8 mouse cellular contexts compared by ENCODE assay signal in the genomic region with DNA sequence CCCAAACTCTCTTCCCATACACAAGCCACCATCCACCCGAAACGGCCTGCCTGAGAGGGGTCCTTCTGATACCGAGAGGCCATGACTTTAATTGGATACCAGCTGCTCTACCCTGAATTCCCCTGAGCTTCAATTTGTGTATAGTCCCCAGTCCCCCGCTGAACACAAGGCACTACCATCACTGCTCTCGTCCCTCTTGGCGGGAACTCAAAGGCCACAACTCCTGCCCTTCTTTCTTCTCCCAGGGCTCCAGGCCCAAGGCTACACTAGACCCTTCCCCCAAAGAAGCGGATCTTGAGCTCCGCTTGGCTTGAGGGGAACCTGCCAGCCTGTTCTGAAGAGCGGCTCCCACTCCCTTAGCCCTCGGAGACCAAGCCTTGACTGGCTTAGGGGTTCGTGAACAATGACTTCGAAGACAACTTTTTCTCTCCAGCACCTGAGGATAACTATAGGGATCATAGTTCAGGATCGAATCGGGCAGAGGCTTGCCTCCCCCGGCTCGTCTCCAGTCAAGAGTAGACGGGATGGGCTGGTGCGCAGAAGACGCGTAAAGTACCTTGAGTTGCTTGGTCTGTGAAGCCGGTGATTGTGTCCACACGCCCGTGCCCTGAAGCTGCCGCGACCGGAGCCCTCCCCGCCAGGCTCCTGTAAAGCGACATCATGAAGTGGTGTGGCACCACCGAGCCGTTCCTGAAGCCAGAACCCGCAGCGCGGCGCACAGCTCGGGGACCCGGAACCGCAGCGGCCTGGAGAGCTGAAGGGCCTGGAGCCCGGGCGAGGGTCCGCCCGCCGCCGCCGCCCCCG. TPM values are rescaled to one million over a fixed set of nuclear protein-coding genes. Genes with fewer than 3 reads are reported as not detected.
A peak's percentile ranks its signal among the peaks of the same experiment; 100 is the strongest.
DNase-seq lines count a peak whose midpoint lies in the region; ATAC-seq and TF ChIP-seq lines count a peak whose summit lies in the region.
"Had no signal": no experiment of that assay in that cellular context is flagged by ENCODE, and none has a peak within 500 bp of the region (broad histone marks: within the 10 kb centered on the region; RNA-seq: fewer than 3 reads in every experiment).

No protein-coding gene starts in this region.

- no peak overlapping the region for H3K27ac ChIP-seq in lung, postnatal 0 days (ENCODE audit: low read length)
- no peak overlapping the region for H3K27ac ChIP-seq in forebrain, embryonic 16.5 days (ENCODE audit: low read length)
- H3K27ac ChIP-seq in liver, embryonic 12.5 days: no peak overlapping the region
- H3K27ac ChIP-seq in stomach, postnatal 0 days (replicated peaks): no peak overlapping the region
- no peak overlapping the region for H3K27ac ChIP-seq in cerebellum, adult 2 months (ENCODE audit: insufficient read depth, low read length)

- H3K36me3 ChIP-seq in lung, postnatal 0 days (ENCODE audit: insufficient read depth, low read length): no peaks in the 10 kb centered on the region
- H3K36me3 ChIP-seq in forebrain, embryonic 16.5 days (ENCODE audit: control insufficient read depth, insufficient read depth): no peaks in the 10 kb centered on the region
- H3K36me3 ChIP-seq in liver, embryonic 12.5 days: no peaks in the 10 kb centered on the region
- no peaks in the 10 kb centered on the region for H3K36me3 ChIP-seq in stomach, postnatal 0 days (ENCODE audit: control insufficient read depth, insufficient read depth, low read length)

- DNase-seq in lung, postnatal 0 days (ENCODE audit: low spot score): no peak
- no peak for DNase-seq in lung, adult 18-20 months
- no peak for DNase-seq in stomach, postnatal 0 days (ENCODE audit: low spot score)
- no peak for DNase-seq in cerebellum, adult 2 months
- DNase-seq in yolk sac, embryonic 10.5 days (ENCODE audit: low spot score): no peak

- whole genome bisulfite sequencing in lung, postnatal 0 days: 9% methylated on average over 35 of the region's 46 CpGs
- 2% methylated on average over 45 of the region's 46 CpGs for WGBS in forebrain, embryonic 16.5 days
- WGBS in liver, embryonic 12.5 days (ENCODE audit: insufficient replicate concordance): 8% methylated on average over 46 of the region's 46 CpGs
- WGBS in stomach, postnatal 0 days: 10% methylated on average over 45 of the region's 46 CpGs
- WGBS in cerebellum, adult 2 months: 11% methylated on average over 46 of the region's 46 CpGs

- H3K4me3 ChIP-seq in lung, postnatal 0 days (ENCODE audit: low read depth, low read length): peak overlapping the region; percentile 44
- H3K4me3 ChIP-seq in forebrain, embryonic 16.5 days (replicated peaks; ENCODE audit: low read length): peak overlapping the region; percentile 46
- peak overlapping the region; percentile 38 for H3K4me3 ChIP-seq in liver, embryonic 12.5 days
- H3K4me3 ChIP-seq in stomach, postnatal 0 days (ENCODE audit: low read depth, low read length): peak overlapping the region; percentile 40
- no peak overlapping the region for H3K4me3 ChIP-seq in cerebellum, adult 2 months (replicated peaks; ENCODE audit: insufficient read depth, low read depth, low read length)

- peaks cover 3% of the 10 kb centered on the region; the same call in 1 of the 2 replicates for H3K4me1 ChIP-seq in lung, postnatal 0 days (ENCODE audit: insufficient read depth, low read depth, low read length)
- peaks cover 22% of the 10 kb centered on the region for H3K4me1 ChIP-seq in forebrain, embryonic 16.5 days (replicated peaks; ENCODE audit: control insufficient read depth, insufficient read depth, low read length)
- H3K4me1 ChIP-seq in liver, embryonic 12.5 days: 0 out of 2 replicates have a peak, but pooled peaks cover 11% of the 10 kb centered on the region
- H3K4me1 ChIP-seq in stomach, postnatal 0 days (replicated peaks; ENCODE audit: control insufficient read depth, insufficient read depth): 0 out of 2 replicates have a peak, but pooled peaks cover 6% of the 10 kb centered on the region
- H3K4me1 ChIP-seq in cerebellum, adult 2 months (ENCODE audit: control insufficient read depth, insufficient read depth, low read length): no peaks in the 10 kb centered on the region

- no peak for TF ChIP-seq POLR2A in cerebellum, adult 2 months (IDR thresholded peaks at IDR 0.05; ENCODE audit: borderline replicate concordance, insufficient read depth, low read length)

- peaks cover 81% of the 10 kb centered on the region for H3K27me3 ChIP-seq in lung, postnatal 0 days (replicated peaks; ENCODE audit: insufficient read depth, low read length)
- peaks cover 82% of the 10 kb centered on the region for H3K27me3 ChIP-seq in forebrain, embryonic 16.5 days (replicated peaks; ENCODE audit: control insufficient read depth, insufficient read depth, low read length)
- peaks cover 97% of the 10 kb centered on the region for H3K27me3 ChIP-seq in liver, embryonic 12.5 days (replicated peaks)
- peaks cover 34% of the 10 kb centered on the region for H3K27me3 ChIP-seq in stomach, postnatal 0 days (ENCODE audit: control insufficient read depth, insufficient read depth, low read length)
- H3K27me3 ChIP-seq in cerebellum, adult 2 months (ENCODE audit: control insufficient read depth, insufficient read depth, low read length): peaks cover 8% of the 10 kb centered on the region; the same call in 1 of the 2 replicates

- no peaks in the 10 kb centered on the region for H3K9me3 ChIP-seq in lung, postnatal 0 days (ENCODE audit: low read length)
- H3K9me3 ChIP-seq in forebrain, embryonic 16.5 days (ENCODE audit: control insufficient read depth, low read length): no peaks in the 10 kb centered on the region
- no peaks in the 10 kb centered on the region for H3K9me3 ChIP-seq in liver, embryonic 12.5 days (replicated peaks)
- no peaks in the 10 kb centered on the region for H3K9me3 ChIP-seq in stomach, postnatal 0 days (ENCODE audit: control insufficient read depth, low read length)

- no peak for TF ChIP-seq EP300 in lung, postnatal 0 days (IDR thresholded peaks at IDR 0.05)
- no peak for TF ChIP-seq EP300 in stomach, postnatal 0 days (optimal IDR thresholded peaks at IDR 0.05)

- H3K4me2 ChIP-seq in lung, postnatal 0 days (replicated peaks; ENCODE audit: low read depth, low read length): peak overlapping the region; percentile 65
- H3K4me2 ChIP-seq in forebrain, embryonic 16.5 days (ENCODE audit: low read length): peak overlapping the region; percentile 68
- peak overlapping the region; percentile 63 for H3K4me2 ChIP-seq in liver, embryonic 12.5 days
- peak overlapping the region; percentile 72 for H3K4me2 ChIP-seq in stomach, postnatal 0 days (replicated peaks; ENCODE audit: low read depth)

- TF ChIP-seq CTCF in lung, postnatal 0 days (IDR thresholded peaks at IDR 0.05): no peak
- no peak for TF ChIP-seq CTCF in stomach, postnatal 0 days (IDR thresholded peaks at IDR 0.05; ENCODE audit: low read depth)
- TF ChIP-seq CTCF in cerebellum, adult 2 months (IDR thresholded peaks at IDR 0.05; ENCODE audit: borderline replicate concordance, insufficient read depth, low read depth, low read length): no peak

- no peak overlapping the region for H3K9ac ChIP-seq in lung, postnatal 0 days (replicated peaks; ENCODE audit: low read depth)
- peak overlapping the region; percentile 50 for H3K9ac ChIP-seq in forebrain, embryonic 16.5 days (replicated peaks; ENCODE audit: low read depth, low read length)
- H3K9ac ChIP-seq in liver, embryonic 12.5 days: no peak overlapping the region
- H3K9ac ChIP-seq in stomach, postnatal 0 days (ENCODE audit: low read length): 0 out of 2 replicates have a peak overlapping the region, but pooled peaks have one; percentile 31

- peak; percentile 12 for ATAC-seq in lung, postnatal 0 days
- peak; percentile 0; the same call in 1 of the 2 replicates for ATAC-seq in forebrain, embryonic 16.5 days
- no peak for ATAC-seq in liver, embryonic 12.5 days
- no peak; the same call in 1 of the 2 replicates for ATAC-seq in stomach, postnatal 0 days (ENCODE audit: low FRiP score, low TSS enrichment)

RNA-seq across cellular contexts. Expression of a gene that starts 0.5 kb away (rescaled TPM):
- not detected in 2 replicates for polyA plus RNA-seq in lung, postnatal 0 days (2015; fragmentation: Nextera tagmentation; extraction: Ambion mirVana)
- not detected in 2 replicates for polyA plus RNA-seq in forebrain, embryonic 16.5 days (2015; fragmentation: Nextera tagmentation; extraction: Ambion mirVana)
- not detected in 2 replicates for polyA plus RNA-seq in liver, embryonic 12.5 days (2016; fragmentation: Nextera tagmentation; extraction: Ambion mirVana)
- polyA plus RNA-seq in stomach, postnatal 0 days (2015; fragmentation: Nextera tagmentation; extraction: Ambion mirVana): 0.06 TPM in 1 of 2 replicates, not detected in the other
- polyA plus RNA-seq in cerebellum, adult 2 months (2012; rRNA removed): 0.07 and 0.44 TPM in 2 replicates
- polyA plus RNA-seq: spleen, adult 2 months had no signal

RNA-seq across cellular contexts. Expression of a gene that starts 12.0 kb away (rescaled TPM):
- 8.6 and 8.7 TPM in 2 replicates for polyA plus RNA-seq in lung, postnatal 0 days (2015; fragmentation: Nextera tagmentation; extraction: Ambion mirVana)
- polyA plus RNA-seq in forebrain, embryonic 16.5 days (2015; fragmentation: Nextera tagmentation; extraction: Ambion mirVana): 11.1 and 12.3 TPM in 2 replicates
- 5.4 and 6.1 TPM in 2 replicates for polyA plus RNA-seq in liver, embryonic 12.5 days (2016; fragmentation: Nextera tagmentation; extraction: Ambion mirVana)
- 7.0 and 7.7 TPM in 2 replicates for polyA plus RNA-seq in stomach, postnatal 0 days (2015; fragmentation: Nextera tagmentation; extraction: Ambion mirVana)
- 14.7 and 15.8 TPM in 2 replicates for polyA plus RNA-seq in cerebellum, adult 2 months (2012; rRNA removed)

Comparison
In these comparisons a context has a peak if more than half of its experiments do, and no peak if none do; other contexts are left out.
1. ATAC-seq: peak in lung, postnatal 0 days (single experiment) and forebrain, embryonic 16.5 days (single experiment); none in liver, embryonic 12.5 days (single experiment) and stomach, postnatal 0 days (single experiment).
2. H3K9ac ChIP-seq: peak in forebrain, embryonic 16.5 days (single experiment) and stomach, postnatal 0 days (single experiment); none in lung, postnatal 0 days (single experiment) and liver, embryonic 12.5 days (single experiment).
3. Peak in every context shown above with its lines, with median percentiles within 50 percentile points of each other: H3K4me2 ChIP-seq.